Mouse (Mus musculus) lung, postnatal 25 days (tissue): ENCODE measurements around the gene Psenen.

Experiments used
- DNase-seq: peaks from one replicate; pipeline ENCODE4 v3.0.0; 2022; ENCODE audit warnings: low spot score

Psenen gene

DNA sequence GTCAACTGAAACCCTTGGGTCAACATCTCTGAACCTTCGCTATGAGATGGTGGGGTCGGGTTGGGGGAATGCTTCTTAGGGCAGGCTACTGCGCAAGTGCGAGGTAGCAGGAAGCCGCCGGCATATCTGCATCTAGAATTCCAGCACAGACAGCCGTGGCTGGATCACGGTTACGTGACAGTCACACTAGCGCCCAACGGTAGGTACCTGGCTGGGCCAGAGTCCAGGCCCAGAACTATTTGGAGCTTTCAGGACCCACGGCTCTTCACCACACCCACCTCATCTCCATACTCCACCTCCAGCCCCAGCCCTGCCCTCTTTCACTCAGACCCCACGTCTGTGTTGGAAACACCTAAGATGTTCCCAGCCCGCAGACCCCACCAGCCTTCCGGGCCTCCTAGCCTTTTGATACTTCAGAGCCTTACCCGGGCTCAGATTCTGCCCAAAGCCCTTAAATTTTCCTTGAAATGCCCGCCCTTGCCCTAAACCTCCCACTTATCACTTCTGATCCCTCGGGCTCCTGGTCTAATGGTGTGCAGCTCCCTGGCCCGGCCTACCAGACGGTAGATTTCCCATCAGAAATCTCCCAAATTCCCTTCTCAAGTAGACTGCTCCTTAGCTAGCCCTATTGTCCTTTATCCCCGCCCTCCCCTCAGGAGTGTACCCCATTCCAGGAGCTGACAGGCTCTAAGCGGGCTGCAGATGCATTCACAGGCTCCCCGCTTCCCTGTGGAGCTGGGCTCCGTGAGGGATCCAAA, 48.2 kb downstream of the Psenen start:
- no peak for DNase-seq
